Mouse (Mus musculus) CD4-positive, CD25-positive, alpha-beta regulatory T cell, adult 4 months (primary cell): ENCODE measurements around the gene Bloc1s3. TPM values are rescaled to one million over a fixed set of nuclear protein-coding genes. Genes with fewer than 3 reads are reported as not detected.

Source experiments
- polyA plus RNA-seq, 2 experiments: library from polyadenylated mRNA; unstranded; fragments of 100-300 nt; shearing (Covaris generic); gene quantifications; one replicate each; pipeline ENCODE4 v1.2.1; 2017

Gene Bloc1s3
- polyA plus RNA-seq, 2 experiments from 2014 or later: 0.37 to 0.86 TPM

Other genes starting within 250 kb of the Bloc1s3 start
- gene Vasp, start 236.6 kb downstream of the Bloc1s3 start, polyA plus RNA-seq: 100 to 1,000 TPM in 1 of 2 experiments, 10 to 100 TPM in 1; 52.3 to 109 TPM
- gene Ppm1n, start 228.3 kb downstream of the Bloc1s3 start, polyA plus RNA-seq: 1 to 10 TPM; 1.7 to 2.1 TPM
- not detected for gene Rtn2, start 225.7 kb downstream of the Bloc1s3 start, polyA plus RNA-seq
- gene Fosb, start 198.3 kb downstream of the Bloc1s3 start, polyA plus RNA-seq: 1 to 10 TPM in 1 of 2 experiments, under 1 TPM in 1; 0.35 to 2.7 TPM
- 10 to 100 TPM; 71.2 to 78.1 TPM for gene Ercc1, start 163.6 kb downstream of the Bloc1s3 start, polyA plus RNA-seq
- 10 to 100 TPM; 15.8 to 17.6 TPM for gene Cd3eap, start 148.9 kb downstream of the Bloc1s3 start, polyA plus RNA-seq
- gene Ppp1r13l, start 148.6 kb downstream of the Bloc1s3 start, polyA plus RNA-seq: not detected
- 10 to 100 TPM; 10.1 to 11.6 TPM for gene Ercc2, start 126.4 kb downstream of the Bloc1s3 start, polyA plus RNA-seq
- 1 to 10 TPM; 2.6 to 3.3 TPM for gene Klc3, start 104.3 kb downstream of the Bloc1s3 start, polyA plus RNA-seq
- not detected for gene Ckm, start 103.6 kb downstream of the Bloc1s3 start, polyA plus RNA-seq
- gene Mark4, start 49.5 kb downstream of the Bloc1s3 start, polyA plus RNA-seq: 1 to 10 TPM in 1 of 2 experiments, under 1 TPM in 1; 0.91 to 1.3 TPM
- not detected for gene Exoc3l2, start 45.0 kb downstream of the Bloc1s3 start, polyA plus RNA-seq
- 10 to 100 TPM; 45.8 to 50.7 TPM for gene Trappc6a, start within 50 bp of the Bloc1s3 start, polyA plus RNA-seq
- gene Nkpd1, start 9.5 kb upstream of the Bloc1s3 start, polyA plus RNA-seq: not detected
- 1 to 10 TPM; 1.9 to 2.8 TPM for gene Ppp1r37, start 54.7 kb upstream of the Bloc1s3 start, polyA plus RNA-seq
- 1 to 10 TPM; 1.7 to 1.9 TPM for gene Zfp296, start 68.9 kb upstream of the Bloc1s3 start, polyA plus RNA-seq
- 100 to 1,000 TPM in 1 of 2 experiments, 10 to 100 TPM in 1; 91.0 to 100 TPM for gene Gemin7, start 69.2 kb upstream of the Bloc1s3 start, polyA plus RNA-seq
- gene Clasrp, start 96.1 kb upstream of the Bloc1s3 start, polyA plus RNA-seq: 1 to 10 TPM; 9.0 to 9.4 TPM
- 10 to 100 TPM; 12.7 to 14.8 TPM for gene Relb, start 121.1 kb upstream of the Bloc1s3 start, polyA plus RNA-seq
- gene Clptm1, start 156.7 kb upstream of the Bloc1s3 start, polyA plus RNA-seq: 10 to 100 TPM; 24.4 to 28.1 TPM
- not detected for gene Apoc2, start 169.6 kb upstream of the Bloc1s3 start, polyA plus RNA-seq
- not detected for gene Gm44805, start 173.1 kb upstream of the Bloc1s3 start, polyA plus RNA-seq
- gene Apoc4, start 173.1 kb upstream of the Bloc1s3 start, polyA plus RNA-seq: under 1 TPM in 1 of 2 experiments, not detected in 1; 0.36 TPM
- gene Apoc1, start 184.3 kb upstream of the Bloc1s3 start, polyA plus RNA-seq: not detected
- gene Apoe, start 190.8 kb upstream of the Bloc1s3 start, polyA plus RNA-seq: 1 to 10 TPM; 6.6 to 7.6 TPM
- 1 to 10 TPM; 3.7 to 6.9 TPM for gene Tomm40, start 207.1 kb upstream of the Bloc1s3 start, polyA plus RNA-seq
- under 1 TPM in 1 of 2 experiments, not detected in 1; 0.12 TPM for gene Nectin2, start 242.1 kb upstream of the Bloc1s3 start, polyA plus RNA-seq